Mouse (Mus musculus): ENCODE results near the gene Grb14. TPM values are rescaled to one million over a fixed set of nuclear protein-coding genes. Genes with fewer than 3 reads are reported as not detected.

Gene Grb14
- total and polyA plus RNA-seq, 3 experiments = not detected

DNA sequence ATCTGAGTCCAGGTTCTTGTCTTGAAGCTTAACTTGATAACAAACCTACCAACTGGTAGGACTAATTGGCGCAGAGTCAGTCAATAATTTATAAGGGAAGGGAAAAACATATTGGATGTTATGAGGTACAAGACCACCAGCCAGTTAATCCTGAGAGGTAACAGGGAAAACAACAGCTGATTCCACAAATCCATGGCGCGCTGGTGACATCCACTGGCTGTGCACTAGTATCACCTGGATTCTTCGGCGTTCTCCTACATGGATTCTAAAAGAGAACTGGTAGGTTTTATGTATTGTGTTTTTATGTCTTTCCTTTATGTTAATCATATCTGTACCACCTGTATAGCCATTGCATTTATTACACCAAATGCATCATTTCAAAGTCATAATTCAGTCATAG lies 119.9 kb downstream of the Grb14 start:
- H3K4me3 ChIP-seq (ENCODE audit: control insufficient read depth in 1 of 2, insufficient read depth in 1 of 2, low read depth in 2 of 2, low read length in 2 of 2) = no peak overlapping the region
- DNase-seq (ENCODE audit: low read depth, low spot score) = no peak
- H3K79me2 ChIP-seq (ENCODE audit: control insufficient read depth, insufficient read depth, low read length, poor library complexity) = no peaks in the 10 kb centered on the region
- H3K36me3 ChIP-seq (ENCODE audit: control insufficient read depth in 1 of 2, insufficient read depth in 2 of 2, low read length in 2 of 2) = no peaks in the 10 kb centered on the region
- no peak overlapping the region for H3K9ac ChIP-seq (ENCODE audit: control insufficient read depth, low read depth, low read length, poor library complexity, severe bottlenecking)
- H3K4me1 ChIP-seq (ENCODE audit: control insufficient read depth in 1 of 2, insufficient read depth in 2 of 2, low read length in 2 of 2) = no peaks in the 10 kb centered on the region
- no peaks in the 10 kb centered on the region for H3K27me3 ChIP-seq (ENCODE audit: control insufficient read depth in 1 of 2, insufficient read depth in 2 of 2, low read length in 2 of 2)
- no peak overlapping the region for H3K27ac ChIP-seq (ENCODE audit: control insufficient read depth, low read depth, low read length)
- H3K9me3 ChIP-seq (replicated peaks; ENCODE audit: insufficient read depth, low read length) = no peaks in the 10 kb centered on the region
- no peak for TF ChIP-seq USF1 (IDR thresholded peaks at IDR 0.05; ENCODE audit: low read depth, low read length)
- no peak for TF ChIP-seq NELFE (IDR thresholded peaks at IDR 0.05; ENCODE audit: low read depth, low read length)
- no peak for TF ChIP-seq POLR2AphosphoS2 (IDR thresholded peaks at IDR 0.05; ENCODE audit: low read length)

DNA sequence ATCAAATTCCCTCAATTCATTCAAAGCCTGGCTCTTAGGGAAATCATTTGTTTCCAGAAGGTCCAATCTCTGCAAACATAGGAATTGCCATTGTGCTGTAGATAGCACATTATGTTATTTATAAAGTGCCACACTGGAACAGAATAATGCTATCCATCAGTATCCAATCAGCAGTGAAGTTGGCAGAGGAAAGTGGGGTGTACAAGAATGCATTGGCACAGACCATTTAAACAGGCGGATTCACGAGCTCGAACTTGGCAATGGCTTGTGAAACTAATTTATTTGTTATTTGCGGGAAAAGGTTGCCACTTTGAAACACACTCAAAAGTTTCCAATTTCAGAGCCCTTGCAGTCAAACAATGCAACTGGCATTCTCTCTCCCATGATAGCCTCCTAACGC lies 126.9 kb downstream of the Grb14 start:
- no peaks in the 10 kb centered on the region for H3K27me3 ChIP-seq (ENCODE audit: control insufficient read depth in 1 of 2, insufficient read depth in 2 of 2, low read length in 2 of 2)
- H3K36me3 ChIP-seq (ENCODE audit: control insufficient read depth in 1 of 2, insufficient read depth in 2 of 2, low read length in 2 of 2) = no peaks in the 10 kb centered on the region
- TF ChIP-seq RAD21 (IDR thresholded peaks at IDR 0.05; ENCODE audit: low read depth, low read length) = no peak
- no peak for TF ChIP-seq UBTF (IDR thresholded peaks at IDR 0.05; ENCODE audit: borderline replicate concordance, insufficient read depth, low read depth, low read length)
- no peak for TF ChIP-seq ZKSCAN1 (IDR thresholded peaks at IDR 0.05; ENCODE audit: low read depth, low read length)
- TF ChIP-seq ZNF384 (IDR thresholded peaks at IDR 0.05; ENCODE audit: low read depth, low read length) = no peak
- TF ChIP-seq EP300 (IDR thresholded peaks at IDR 0.05; ENCODE audit: low read depth in 1 of 2, low read length in 2 of 2) = no peak
- no peak for TF ChIP-seq TCF12 (IDR thresholded peaks at IDR 0.05; ENCODE audit: low read depth, low read length)
- TF ChIP-seq USF2 (IDR thresholded peaks at IDR 0.05; ENCODE audit: borderline replicate concordance in 1 of 2, insufficient read depth in 1 of 2, low read depth in 1 of 2, low read length in 2 of 2) = no peak
- TF ChIP-seq TBP (IDR thresholded peaks at IDR 0.05; ENCODE audit: low read depth, low read length) = no peak
- no peak for TF ChIP-seq GATA1 (IDR thresholded peaks at IDR 0.05; ENCODE audit: low read depth, low read length)
- TF ChIP-seq KAT2A (conservative IDR thresholded peaks at IDR 0.05; ENCODE audit: low read depth, low read length) = no peak
- no peak for TF ChIP-seq POLR2AphosphoS2 (IDR thresholded peaks at IDR 0.05; ENCODE audit: low read length)
- no peak for TF ChIP-seq GABPA (IDR thresholded peaks at IDR 0.05; ENCODE audit: low read depth, low read length)
- no peak for TF ChIP-seq POLR2AphosphoS5 (IDR thresholded peaks at IDR 0.05; ENCODE audit: borderline replicate concordance, low read depth, low read length)
- TF ChIP-seq ETS1 (IDR thresholded peaks at IDR 0.05; ENCODE audit: low read depth, low read length) = no peak
- no peak for TF ChIP-seq ELF1 (IDR thresholded peaks at IDR 0.05; ENCODE audit: low read depth, low read length)
- no peak for TF ChIP-seq MXI1 (IDR thresholded peaks at IDR 0.05; ENCODE audit: low read depth, low read length)
- TF ChIP-seq MAX (IDR thresholded peaks at IDR 0.05; ENCODE audit: low read length) = no peak
- no peak overlapping the region for H3K27ac ChIP-seq (ENCODE audit: control insufficient read depth, low read depth, low read length)
- no peaks in the 10 kb centered on the region for H3K79me2 ChIP-seq (ENCODE audit: control insufficient read depth, insufficient read depth, low read length, poor library complexity)
- no peaks in the 10 kb centered on the region for H3K9me3 ChIP-seq (replicated peaks; ENCODE audit: insufficient read depth, low read length)
- no peak overlapping the region for H3K4me3 ChIP-seq (ENCODE audit: control insufficient read depth in 1 of 2, insufficient read depth in 1 of 2, low read depth in 2 of 2, low read length in 2 of 2)
- DNase-seq (ENCODE audit: low read depth, low spot score) = no peak
- H3K4me1 ChIP-seq (ENCODE audit: control insufficient read depth in 1 of 2, insufficient read depth in 2 of 2, low read length in 2 of 2) = no peaks in the 10 kb centered on the region
- H3K9ac ChIP-seq (ENCODE audit: control insufficient read depth, low read depth, low read length, poor library complexity, severe bottlenecking) = no peak overlapping the region

All from MEL (cell line).